Mouse (Mus musculus) hindbrain, embryonic 16.5 days (tissue): Measurements from ENCODE around the gene 9430038I01Rik. TPM values are rescaled to one million over a fixed set of nuclear protein-coding genes. Genes with fewer than 3 reads are reported as not detected.

Experiments used
- ATAC-seq: fragments of 200-750 bp; cut with Nextera tagmentation; 2 replicates; pipeline ENCODE4 v1.8.0; 2017; ENCODE audit warnings: moderate TSS enrichment, moderate library complexity
- H3K27ac ChIP-seq: fragments of 300-500 bp; sonication (generic); 2 replicates; pipeline ENCODE4 v1.5.1; 2014; ENCODE audit warnings: low read depth, mild to moderate bottlenecking, control low read depth, low read length, moderate library complexity
- H3K27me3 ChIP-seq: fragments of 300-500 bp; sonication (generic); replicated peaks from 2 replicates; pipeline ENCODE4 v1.6.1; 2014; ENCODE audit warnings: low read length; ENCODE audit not compliant: control insufficient read depth, insufficient read depth
- H3K36me3 ChIP-seq: fragments of 300-500 bp; sonication (generic); 2 replicates; pipeline ENCODE4 v1.6.1; 2014; ENCODE audit warnings: mild to moderate bottlenecking, low read length, moderate library complexity, mixed read lengths; ENCODE audit not compliant: control insufficient read depth, insufficient read depth
- H3K4me1 ChIP-seq: fragments of 300-500 bp; sonication (generic); 2 replicates; pipeline ENCODE4 v1.6.1; 2014; ENCODE audit warnings: low read depth, low read length; ENCODE audit not compliant: control insufficient read depth, insufficient read depth
- H3K4me2 ChIP-seq: fragments of 300-500 bp; sonication (generic); 2 replicates; pipeline ENCODE4 v1.6.1; 2014; ENCODE audit warnings: mild to moderate bottlenecking, low read length, control low read depth, moderate library complexity
- H3K4me3 ChIP-seq: fragments of 300-500 bp; sonication (generic); 2 replicates; pipeline ENCODE4 v1.5.1; 2014; ENCODE audit warnings: mild to moderate bottlenecking, low read length, control low read depth, moderate library complexity
- H3K9ac ChIP-seq: fragments of 300-500 bp; sonication (generic); 2 replicates; pipeline ENCODE4 v1.6.1; 2014; ENCODE audit warnings: low read depth, mild to moderate bottlenecking, control low read depth, low read length, moderate library complexity
- H3K9me3 ChIP-seq: fragments of 300-500 bp; sonication (generic); 2 replicates; pipeline ENCODE4 v1.6.1; 2014; ENCODE audit warnings: mild to moderate bottlenecking, low read length, moderate library complexity; ENCODE audit not compliant: control insufficient read depth
- WGBS: fragments of 180-500 bp; shearing (Covaris S2); extraction: QIAGEN DNeasy Blood & Tissue Kit; methylation state at CpG from one replicate; pipeline ENCODE4 v1.1.7; 2014; 5-methylcytosine and 5-hydroxymethylcytosine counted together
- polyA plus RNA-seq: library from polyadenylated mRNA; unstranded; fragments of >200 nt; fragmentation: Nextera tagmentation; extraction: Ambion mirVana; gene quantifications from 2 replicates; pipeline ENCODE4 v1.2.1, GENCODE M21; 2015

Gene 9430038I01Rik
- polyA plus RNA-seq, 1 experiment from 2014 or later = 15.3 TPM

DNA sequence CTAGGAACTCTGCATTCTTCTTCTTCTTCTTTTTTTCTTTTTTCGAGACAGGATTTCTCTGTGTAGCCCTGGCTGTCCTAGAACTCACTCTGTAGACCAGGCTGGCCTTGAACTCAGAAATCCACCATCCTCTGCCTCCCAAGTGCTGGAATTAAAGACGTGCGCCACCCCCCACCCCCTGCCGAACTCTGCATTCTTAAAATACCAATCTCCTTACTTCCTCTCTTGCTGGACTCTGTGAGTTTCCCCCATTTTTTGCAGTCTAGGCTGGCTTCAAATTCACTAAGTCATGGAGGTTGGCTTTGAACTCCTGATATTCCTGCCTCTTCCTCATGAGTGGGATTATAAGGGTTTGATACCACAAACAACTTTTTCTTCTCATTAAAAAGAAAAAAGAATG, 16.1 kb upstream of the 9430038I01Rik start:
- Histone ChIP-seq H3K4me1 (no peaks in the 10 kb centered on the region), H3K27ac (no peak overlapping the region), H3K27me3 (no peaks in the 10 kb centered on the region), H3K9me3 (no peaks in the 10 kb centered on the region), H3K36me3 (no peaks in the 10 kb centered on the region), H3K4me2 (no peak overlapping the region), H3K9ac (no peak overlapping the region), H3K4me3 (no peak overlapping the region)
- no peak for ATAC-seq
- WGBS = 53% methylated on average over 4 of the region's 4 CpGs

DNA sequence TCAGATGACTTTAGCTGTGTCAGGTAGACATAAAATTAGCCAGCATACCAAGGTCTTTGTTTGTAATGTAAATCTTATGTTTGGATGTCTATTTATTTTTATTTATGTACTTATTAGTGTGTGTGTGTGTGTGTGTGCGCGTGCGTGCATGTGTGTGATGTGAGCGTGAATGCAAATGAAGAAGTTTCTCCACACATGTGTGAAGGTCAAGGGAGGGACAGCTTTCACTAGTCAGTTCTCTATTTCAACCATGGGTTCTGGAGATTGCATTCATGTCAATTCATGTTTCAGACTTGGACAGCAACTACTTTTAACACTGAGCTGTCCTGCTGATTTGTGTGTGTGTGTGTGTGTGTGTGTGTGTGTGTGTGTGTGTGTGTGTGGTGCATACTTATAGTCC, 10.7 kb upstream of the 9430038I01Rik start:
- H3K4me2 ChIP-seq = no peak overlapping the region
- H3K27me3 ChIP-seq = no peaks in the 10 kb centered on the region
- ATAC-seq = no peak
- no peaks in the 10 kb centered on the region for H3K9me3 ChIP-seq
- H3K36me3 ChIP-seq = no peaks in the 10 kb centered on the region
- no peak overlapping the region for H3K27ac ChIP-seq
- 92% methylated on average over 4 of the region's 4 CpGs for WGBS
- no peak overlapping the region for H3K9ac ChIP-seq
- H3K4me1 ChIP-seq = no peaks in the 10 kb centered on the region
- H3K4me3 ChIP-seq = no peak overlapping the region

DNA sequence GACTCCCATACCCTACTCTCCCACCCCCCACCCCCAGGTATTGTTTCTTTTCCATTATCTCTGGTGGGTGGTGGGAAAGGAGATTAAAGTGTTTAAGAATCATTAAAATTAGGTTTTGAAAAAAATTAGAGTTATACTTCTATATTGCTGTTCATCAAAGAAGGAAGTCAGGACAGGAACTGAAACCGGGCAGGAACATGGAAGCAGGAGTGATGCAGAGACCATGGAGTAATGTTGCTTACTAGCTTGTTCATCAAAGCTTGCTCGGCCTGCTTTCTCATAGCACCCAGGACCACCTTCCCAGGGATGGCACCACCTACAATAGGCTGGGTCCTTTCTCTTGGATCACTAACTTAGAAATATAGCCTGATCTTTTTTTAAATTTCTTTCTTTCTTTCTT, 10.0 kb upstream of the 9430038I01Rik start:
- no peak for ATAC-seq
- H3K4me3 ChIP-seq = no peak overlapping the region
- no peaks in the 10 kb centered on the region for H3K36me3 ChIP-seq
- WGBS = 91% methylated on average over 2 of the region's 2 CpGs
- H3K4me2 ChIP-seq = no peak overlapping the region
- H3K27me3 ChIP-seq = no peaks in the 10 kb centered on the region
- H3K4me1 ChIP-seq = no peaks in the 10 kb centered on the region
- no peaks in the 10 kb centered on the region for H3K9me3 ChIP-seq
- H3K27ac ChIP-seq = no peak overlapping the region
- no peak overlapping the region for H3K9ac ChIP-seq

DNA sequence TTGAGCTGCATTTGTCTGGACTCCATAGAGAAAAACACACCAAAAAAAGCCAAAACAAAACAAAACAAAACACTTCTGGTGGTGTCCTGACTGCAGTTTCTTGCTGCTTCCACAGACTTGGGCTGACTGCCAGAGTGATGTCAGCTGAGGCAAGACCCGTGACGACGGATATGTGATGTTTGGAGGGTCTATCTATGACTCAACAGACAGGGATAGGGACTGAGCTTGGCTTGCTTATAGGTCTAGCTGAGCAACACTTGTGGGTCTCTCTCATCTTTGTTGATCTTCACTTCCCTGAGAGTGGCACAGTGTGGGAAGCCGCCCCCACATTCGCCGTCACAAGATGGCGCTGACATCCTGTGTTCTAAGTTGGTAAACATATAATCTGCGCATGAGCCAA, 4.1 kb upstream of the 9430038I01Rik start:
- no peaks in the 10 kb centered on the region for H3K36me3 ChIP-seq
- H3K9me3 ChIP-seq = no peaks in the 10 kb centered on the region
- no peak overlapping the region for H3K4me3 ChIP-seq
- ATAC-seq = no peak
- WGBS = 87% methylated on average over 7 of the region's 8 CpGs
- H3K4me2 ChIP-seq = no peak overlapping the region
- no peaks in the 10 kb centered on the region for H3K4me1 ChIP-seq
- H3K9ac ChIP-seq = no peak overlapping the region
- no peak overlapping the region for H3K27ac ChIP-seq
- H3K27me3 ChIP-seq = no peaks in the 10 kb centered on the region

DNA sequence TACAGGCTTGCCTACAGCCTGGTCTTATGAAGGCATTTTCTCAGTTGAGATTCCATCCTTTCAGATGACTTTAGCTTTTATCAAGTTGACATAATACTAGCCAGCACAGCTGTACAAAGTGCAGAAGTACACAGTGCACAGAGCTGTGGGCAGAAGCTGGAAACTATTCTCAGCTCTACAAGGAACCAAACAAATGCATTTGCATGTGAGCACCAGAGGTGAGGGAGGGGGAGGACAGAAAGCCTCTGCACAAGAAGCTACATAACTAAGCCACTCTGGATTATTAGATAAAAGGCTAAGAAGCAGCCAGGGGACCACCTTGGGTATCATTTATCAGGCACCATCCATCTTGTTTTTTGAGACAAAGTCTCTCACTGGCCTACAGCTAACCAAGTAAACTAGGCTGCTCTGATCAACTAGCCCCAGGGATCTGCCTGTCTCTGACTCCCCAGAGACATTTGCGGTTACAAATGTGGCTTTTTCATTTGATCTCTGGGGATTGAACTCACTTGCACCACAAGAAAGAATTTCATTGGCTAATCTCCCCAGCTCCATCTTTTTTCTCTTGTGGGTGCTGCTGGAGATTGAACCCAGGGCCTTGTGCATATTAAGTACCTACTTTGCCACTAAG, 3.0 kb downstream of the 9430038I01Rik start:
- ATAC-seq = no peak
- Histone ChIP-seq H3K27ac (no peak overlapping the region), H3K4me1 (no peaks in the 10 kb centered on the region), H3K9ac (no peak overlapping the region), H3K36me3 (no peaks in the 10 kb centered on the region), H3K4me3 (no peak overlapping the region), H3K4me2 (no peak overlapping the region), H3K9me3 (no peaks in the 10 kb centered on the region), H3K27me3 (no peaks in the 10 kb centered on the region)
- WGBS = 96% methylated on average over 1 of the region's 1 CpGs

DNA sequence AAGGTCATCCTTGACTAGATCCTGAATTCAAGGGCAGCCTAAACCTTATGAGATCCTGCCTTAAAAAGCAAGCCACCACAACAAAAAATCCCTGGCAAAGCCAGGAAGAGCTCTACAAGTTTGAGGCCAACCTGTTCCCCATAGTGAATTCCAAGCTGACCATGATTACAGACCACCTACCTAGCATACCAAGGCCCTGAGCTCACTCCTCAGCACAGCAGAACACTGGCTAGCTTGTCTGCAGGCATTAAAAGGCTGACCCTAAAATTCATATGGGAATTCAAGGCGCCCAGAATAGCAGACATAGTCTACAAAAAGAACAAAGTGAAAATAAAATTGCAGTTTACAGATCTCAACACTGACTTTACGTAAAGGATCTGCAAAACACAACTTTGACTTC, 6.4 kb downstream of the 9430038I01Rik start:
- Histone ChIP-seq H3K4me1 (no peaks in the 10 kb centered on the region), H3K9me3 (no peaks in the 10 kb centered on the region), H3K4me3 (no peak overlapping the region), H3K36me3 (no peaks in the 10 kb centered on the region), H3K27me3 (no peaks in the 10 kb centered on the region), H3K9ac (no peak overlapping the region), H3K4me2 (no peak overlapping the region), H3K27ac (no peak overlapping the region)
- no peak for ATAC-seq
- 91% methylated on average over 2 of the region's 2 CpGs for WGBS

DNA sequence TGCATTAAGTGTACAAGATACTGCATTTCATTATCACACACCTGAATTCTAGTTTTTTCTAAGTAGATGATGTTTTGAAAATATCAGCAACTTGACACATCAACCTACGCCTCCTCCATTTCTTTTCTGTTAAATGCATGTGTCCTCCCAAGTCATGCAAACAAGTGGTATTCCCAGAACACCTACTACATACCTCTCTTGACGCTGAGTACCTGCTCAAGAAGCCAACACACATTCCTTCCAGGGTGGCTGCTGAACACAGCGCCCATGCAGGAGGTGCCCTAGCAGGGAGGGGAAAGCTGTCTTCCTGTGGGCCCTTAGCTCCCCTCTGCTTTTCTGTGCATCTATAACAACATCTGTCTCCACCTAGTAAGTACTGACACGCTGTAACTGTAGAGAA, 11.6 kb downstream of the 9430038I01Rik start:
- H3K27ac ChIP-seq = no peak overlapping the region
- H3K4me1 ChIP-seq = no peaks in the 10 kb centered on the region
- H3K9me3 ChIP-seq = no peaks in the 10 kb centered on the region
- no peak overlapping the region for H3K4me2 ChIP-seq
- H3K4me3 ChIP-seq = no peak overlapping the region
- H3K9ac ChIP-seq = no peak overlapping the region
- WGBS = 96% methylated on average over 4 of the region's 4 CpGs
- H3K36me3 ChIP-seq = no peaks in the 10 kb centered on the region
- ATAC-seq = no peak
- H3K27me3 ChIP-seq = no peaks in the 10 kb centered on the region

DNA sequence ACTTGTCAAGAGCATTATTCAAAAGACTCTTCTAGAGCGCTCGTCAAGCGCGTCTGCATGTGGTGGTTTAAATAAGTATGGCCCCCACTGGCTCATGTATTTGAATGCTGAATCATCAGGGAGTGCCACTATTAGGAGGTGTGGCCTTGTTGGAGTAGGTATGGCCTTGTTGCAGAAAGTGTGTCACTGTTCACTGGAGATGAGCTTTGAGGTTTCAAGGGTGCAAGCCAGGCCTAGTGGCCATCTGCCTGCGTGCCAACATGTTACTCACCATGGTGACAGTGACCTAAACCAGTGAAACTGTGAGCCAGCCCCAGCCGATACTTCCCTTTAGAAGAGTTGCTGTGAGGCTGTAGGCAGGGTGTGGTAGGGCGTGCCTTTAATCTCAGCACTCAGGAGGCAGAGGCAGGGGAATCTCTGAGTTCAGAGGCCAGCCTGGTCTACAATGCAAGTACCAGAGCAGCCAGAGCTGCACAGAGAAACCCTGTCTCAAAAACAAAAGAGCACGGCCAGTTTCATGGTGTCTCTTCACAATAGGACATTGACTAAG, 13.1 kb downstream of the 9430038I01Rik start:
- Histone ChIP-seq H3K9me3 (no peaks in the 10 kb centered on the region), H3K27me3 (no peaks in the 10 kb centered on the region), H3K36me3 (no peaks in the 10 kb centered on the region), H3K4me3 (no peak overlapping the region), H3K27ac (no peak overlapping the region), H3K4me1 (no peaks in the 10 kb centered on the region), H3K9ac (no peak overlapping the region), H3K4me2 (no peak overlapping the region)
- WGBS = 94% methylated on average over 8 of the region's 8 CpGs
- no peak for ATAC-seq

DNA sequence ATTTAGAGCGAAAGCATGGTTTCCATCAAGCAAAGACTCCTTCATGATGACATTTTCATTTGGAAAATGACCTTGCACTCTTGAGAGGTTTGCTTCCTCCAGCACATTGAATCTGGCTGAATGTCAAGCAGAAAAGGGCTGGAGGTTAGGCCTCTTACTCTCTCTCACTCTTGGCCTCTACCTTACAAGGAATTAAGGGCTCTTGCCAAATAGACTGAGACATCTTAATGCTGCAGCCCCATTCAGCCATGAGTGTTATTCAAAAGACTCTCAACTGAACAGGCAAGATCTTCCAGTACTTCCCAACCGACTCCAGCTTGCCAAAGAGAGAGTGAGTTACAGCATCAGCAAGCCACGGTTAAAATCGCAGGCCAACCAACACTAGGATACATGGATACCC, 15.1 kb downstream of the 9430038I01Rik start:
- ATAC-seq = no peak
- 86% methylated on average over 4 of the region's 4 CpGs for WGBS
- no peaks in the 10 kb centered on the region for H3K4me1 ChIP-seq
- no peaks in the 10 kb centered on the region for H3K27me3 ChIP-seq
- H3K4me3 ChIP-seq = no peak overlapping the region
- no peaks in the 10 kb centered on the region; the same call in 1 of the 2 replicates for H3K9me3 ChIP-seq
- H3K27ac ChIP-seq = no peak overlapping the region
- no peak overlapping the region for H3K9ac ChIP-seq
- no peaks in the 10 kb centered on the region for H3K36me3 ChIP-seq
- no peak overlapping the region for H3K4me2 ChIP-seq
